Mouse (Mus musculus): Measurements from ENCODE around the gene Slc35f4. TPM values are rescaled to one million over a fixed set of nuclear protein-coding genes. Genes with fewer than 3 reads are reported as not detected.

Gene Slc35f4
- polyA plus RNA-seq, 1 experiment from 2014 or later, result 6.4 TPM

DNA sequence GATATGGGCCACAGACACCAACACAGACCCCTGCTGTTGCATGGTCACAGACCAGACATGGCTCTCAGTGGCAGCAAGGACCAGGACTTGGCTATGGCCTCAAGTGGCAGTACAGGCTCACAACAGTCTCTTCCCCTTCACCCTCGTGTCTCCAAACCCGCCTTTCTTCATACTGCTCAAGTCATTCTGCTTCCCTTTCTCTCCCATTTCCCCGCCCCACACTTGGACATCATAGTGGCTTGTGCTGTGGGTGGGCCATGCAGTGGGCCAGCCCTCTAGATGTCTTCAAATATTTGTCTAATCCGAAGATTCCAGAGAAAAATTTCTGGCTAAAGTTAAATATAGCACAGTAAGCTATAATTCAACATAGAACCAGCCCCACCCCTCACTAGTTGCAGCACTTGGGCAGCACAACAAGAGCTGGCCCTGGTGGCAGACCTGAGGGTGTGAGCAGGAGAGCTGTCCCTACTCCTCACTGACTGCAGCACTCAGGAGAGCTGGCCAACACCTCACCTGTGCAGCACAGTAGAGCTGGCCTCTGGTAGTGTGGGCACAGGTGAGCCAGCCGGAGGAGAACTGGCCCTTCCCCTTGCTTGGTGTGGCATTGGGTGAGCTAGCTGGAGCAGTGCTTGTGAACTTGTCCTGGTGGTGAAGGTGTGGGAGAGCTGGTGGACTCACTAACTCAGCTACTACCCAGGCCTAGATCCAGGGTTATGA lies 260.4 kb downstream of the Slc35f4 start:
- no peak overlapping the region for H3K27ac ChIP-seq (replicated peaks)
- no peak for ATAC-seq (replicated peaks)

More for the DNA sequence above, 260.4 kb downstream of the Slc35f4 start:
- Histone ChIP-seq H3K36me3 (no peaks in the 10 kb centered on the region), H3K4me2 (replicated peaks) (no peak overlapping the region), H3K27me3 (no peaks in the 10 kb centered on the region), H3K9me3 (no peaks in the 10 kb centered on the region), H3K4me1 (no peaks in the 10 kb centered on the region), H3K9ac (replicated peaks) (no peak overlapping the region), H3K4me3 (no peak overlapping the region)
- WGBS, result 84% methylated on average over 5 of the region's 5 CpGs

Small RNA genes lying within 50 kb of the gene (microRNA-seq; reads per million reads assigned to microRNA genes)
- not detected for gene Gm22949
